Mouse (Mus musculus): Measurements from ENCODE around the gene Fktn.
A peak's percentile ranks its signal among the peaks of the same experiment; 100 is the strongest.
"Not testable (repeated sequence)": the region's sequence is repeated elsewhere in the genome, so short reads cannot be mapped to it uniquely, and the experiment has no call there.

The Fktn gene

GRCm38 (mm10) chr4:53713704-53714050, at the start of gene Fktn:
Fktn (plus strand) TSS chr4:53713998.
- no peak for DNase-seq (ENCODE audit: low read depth, low spot score)

GRCm38 (mm10) chr4:53682092-53682491, 31.7 kb upstream of the Fktn start:
- no peak for DNase-seq (ENCODE audit: low read depth, low spot score)

DNA sequence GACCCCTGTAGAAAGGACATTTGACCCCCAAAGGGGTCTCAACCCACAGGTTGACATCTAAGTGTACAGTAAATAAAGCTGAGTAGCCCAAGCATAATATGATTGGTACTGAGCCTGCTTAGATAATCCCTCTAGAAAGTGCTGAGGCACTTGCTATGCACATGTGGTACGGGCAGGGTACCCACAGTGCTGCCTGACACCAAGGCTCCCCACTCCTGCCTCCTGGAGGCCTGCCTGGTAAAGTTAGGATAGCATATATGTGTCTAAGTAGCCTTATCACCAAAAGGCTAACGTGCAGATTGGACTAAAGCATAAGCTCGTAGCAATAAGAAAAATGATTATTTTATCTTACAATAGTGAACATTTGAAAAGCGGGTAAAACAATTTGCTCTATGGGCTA, 24.8 kb upstream of the Fktn start:
- DNase-seq (ENCODE audit: low read depth, low spot score): no peak

DNA sequence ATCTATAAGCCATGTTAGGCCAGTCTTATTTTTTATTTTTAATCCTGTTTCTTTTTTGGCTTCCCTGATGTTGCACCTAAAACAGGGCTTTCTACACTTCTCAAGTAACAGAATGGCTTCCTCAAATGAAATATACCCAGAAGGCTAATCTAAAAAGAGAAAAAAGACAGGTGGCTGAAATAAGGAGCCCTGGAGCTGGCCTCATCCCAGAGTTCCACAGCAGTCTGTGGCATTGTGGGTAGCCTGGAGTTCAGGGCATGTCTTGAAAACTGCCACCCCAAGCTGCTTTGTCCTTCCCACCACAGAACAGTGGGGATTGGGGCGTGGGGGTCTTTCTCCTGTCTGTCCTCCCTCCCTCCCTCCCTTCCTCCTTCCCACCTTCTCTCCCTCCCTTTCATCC, 22.4 kb upstream of the Fktn start:
- DNase-seq (ENCODE audit: low read depth, low spot score): no peak

DNA sequence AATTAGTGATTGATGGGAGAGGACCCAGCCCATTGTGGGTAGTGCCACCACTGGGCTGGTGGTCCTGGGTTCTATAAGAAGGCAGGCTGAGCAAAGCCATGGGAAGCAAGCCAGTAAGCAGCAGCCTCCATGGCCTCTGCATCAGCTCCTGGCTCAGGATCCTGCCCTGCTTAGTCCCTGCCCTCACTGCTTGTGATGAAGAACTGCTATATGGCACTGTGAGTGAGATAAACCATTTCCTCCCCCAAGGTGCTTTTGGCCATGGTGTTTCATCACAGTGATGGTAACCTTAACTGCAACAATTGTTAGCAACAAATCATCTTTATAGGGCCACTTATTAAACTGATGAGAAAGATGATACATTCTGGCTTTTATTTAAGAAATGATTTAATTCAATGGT, 4.6 kb upstream of the Fktn start:
- DNase-seq (ENCODE audit: low read depth, low spot score): not testable (repeated sequence)

- DNase-seq (ENCODE audit: low read depth, low spot score): no peak
Observed at GRCm38 (mm10) chr4:53710021-53710420, 3.8 kb upstream of the Fktn start.

- no peak for DNase-seq (ENCODE audit: low read depth, low spot score)
Observed at GRCm38 (mm10) chr4:53710555-53711328, 3.1 kb upstream of the Fktn start.

- peak; percentile 75 for DNase-seq (ENCODE audit: low read depth, low spot score)
Observed at GRCm38 (mm10) chr4:53714051-53714814, 435 bp downstream of the Fktn start.

DNA sequence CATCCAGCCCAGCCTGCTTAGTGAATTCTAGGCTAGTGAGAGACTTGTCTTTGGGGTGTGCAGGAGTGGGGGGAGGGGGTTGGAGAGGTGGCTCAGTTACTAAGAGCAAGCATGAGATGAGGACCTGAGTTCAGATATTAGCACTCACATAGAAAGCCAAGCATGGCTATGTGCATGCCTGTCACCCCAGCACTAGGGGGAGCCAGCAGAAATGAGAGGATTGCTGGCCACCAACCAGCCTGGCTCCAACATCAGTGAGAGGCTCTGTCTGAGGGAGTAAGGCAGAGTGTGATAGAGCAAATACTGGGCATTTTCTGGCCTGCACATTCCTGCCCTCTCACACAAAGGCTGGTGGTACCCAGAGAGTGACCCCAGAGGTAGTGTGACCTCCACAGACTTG, 2.2 kb downstream of the Fktn start:
- no peak for DNase-seq (ENCODE audit: low read depth, low spot score)

- no peak for DNase-seq (ENCODE audit: low read depth, low spot score)
Observed at GRCm38 (mm10) chr4:53717546-53717945, 3.7 kb downstream of the Fktn start.

DNA sequence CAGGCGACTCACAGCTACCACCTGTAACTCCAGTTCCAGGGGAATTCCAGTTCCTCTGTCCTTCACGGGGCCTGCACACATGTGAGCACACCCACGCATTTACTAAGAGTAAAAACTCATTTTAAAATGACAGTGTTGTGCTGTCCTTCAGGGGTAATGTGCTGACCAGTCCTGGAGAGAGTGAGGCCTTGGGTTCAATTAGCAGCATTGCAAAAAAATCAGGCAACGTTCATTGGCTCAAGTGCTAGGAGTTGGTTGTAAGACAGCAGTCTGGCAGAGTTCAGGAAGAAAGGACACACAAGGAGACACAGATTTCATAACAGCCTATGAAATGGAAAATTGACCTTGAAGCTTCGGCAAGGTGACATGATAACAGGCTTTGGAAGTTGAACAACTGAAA, 4.5 kb downstream of the Fktn start:
- no peak for DNase-seq (ENCODE audit: low read depth, low spot score)

GRCm38 (mm10) chr4:53722506-53722905, 8.7 kb downstream of the Fktn start:
- DNase-seq (ENCODE audit: low read depth, low spot score): no peak

- not testable (repeated sequence) for DNase-seq (ENCODE audit: low read depth, low spot score)
Observed at GRCm38 (mm10) chr4:53726100-53726499, 12.3 kb downstream of the Fktn start.

DNA sequence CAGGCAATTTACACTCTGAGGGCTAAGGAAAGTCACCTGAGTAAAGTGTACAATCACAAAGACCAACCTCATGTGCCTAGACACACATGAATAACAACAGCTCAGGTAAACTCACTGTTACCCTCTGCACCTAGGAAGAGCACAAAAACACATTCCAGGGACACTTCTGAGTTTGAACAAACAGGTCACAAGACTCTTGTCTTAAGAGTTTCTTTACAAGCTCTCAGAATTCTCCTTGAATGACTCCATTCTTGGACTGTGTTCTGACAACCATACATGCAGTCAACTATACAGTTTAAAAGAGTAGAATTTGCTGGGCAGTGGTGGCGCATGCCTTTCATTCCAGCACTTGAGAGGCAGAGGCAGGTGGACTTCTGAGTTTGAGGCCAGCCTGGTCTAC, 14.3 kb downstream of the Fktn start:
- no peak for DNase-seq (ENCODE audit: low read depth, low spot score)

DNA sequence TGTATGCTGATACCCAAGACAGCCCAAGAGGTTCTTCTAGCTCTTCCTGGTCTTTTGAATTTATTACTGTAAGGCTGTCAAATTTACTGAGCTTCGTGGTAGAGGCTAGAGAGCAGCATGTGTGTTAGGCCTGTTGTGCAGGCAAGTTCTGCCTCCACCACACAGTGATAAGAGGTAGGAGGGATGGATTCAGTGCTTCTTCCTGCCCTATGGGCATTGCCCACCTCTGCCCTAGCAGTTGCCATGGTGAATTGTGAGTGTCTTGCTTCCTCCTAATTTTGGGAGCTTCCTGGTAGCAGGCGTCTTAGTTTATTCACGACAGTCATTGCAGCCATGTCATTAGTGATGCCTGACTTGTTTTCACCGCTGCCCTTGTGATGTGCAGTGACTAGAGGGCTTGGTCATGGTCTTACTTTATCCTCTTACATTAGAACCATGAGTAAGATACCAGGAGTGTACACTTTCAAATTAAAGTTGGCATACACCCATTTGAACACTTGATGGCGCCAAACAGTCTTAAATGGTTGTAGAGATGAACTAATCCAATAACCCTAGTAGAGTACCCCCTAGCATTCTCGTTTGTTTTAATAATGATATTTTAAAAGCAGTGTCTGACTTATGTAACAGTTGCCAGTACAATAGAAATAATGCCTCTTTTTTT, 25.3 kb downstream of the Fktn start:
- no peak for DNase-seq (ENCODE audit: low read depth, low spot score)

DNA sequence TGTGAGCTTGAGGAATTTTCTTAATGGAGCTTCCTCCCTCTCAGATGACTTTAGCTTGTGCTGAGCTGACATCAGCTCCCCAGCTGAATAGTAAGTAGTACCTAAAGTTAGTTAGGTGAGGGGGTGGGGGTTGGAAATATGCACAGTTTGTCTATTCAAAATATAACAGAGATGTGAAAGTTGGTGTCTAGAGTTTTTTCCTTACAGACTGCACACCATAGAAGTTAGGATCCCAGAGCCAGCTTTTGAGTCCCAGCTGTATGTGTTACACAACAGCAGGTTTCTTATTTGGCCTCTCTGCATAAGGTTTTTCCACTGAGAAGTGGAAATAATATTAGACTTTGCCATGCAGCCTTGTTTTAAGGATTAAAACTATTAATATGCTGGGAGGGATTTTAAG, 36.0 kb downstream of the Fktn start:
- DNase-seq (ENCODE audit: low read depth, low spot score): no peak

DNA sequence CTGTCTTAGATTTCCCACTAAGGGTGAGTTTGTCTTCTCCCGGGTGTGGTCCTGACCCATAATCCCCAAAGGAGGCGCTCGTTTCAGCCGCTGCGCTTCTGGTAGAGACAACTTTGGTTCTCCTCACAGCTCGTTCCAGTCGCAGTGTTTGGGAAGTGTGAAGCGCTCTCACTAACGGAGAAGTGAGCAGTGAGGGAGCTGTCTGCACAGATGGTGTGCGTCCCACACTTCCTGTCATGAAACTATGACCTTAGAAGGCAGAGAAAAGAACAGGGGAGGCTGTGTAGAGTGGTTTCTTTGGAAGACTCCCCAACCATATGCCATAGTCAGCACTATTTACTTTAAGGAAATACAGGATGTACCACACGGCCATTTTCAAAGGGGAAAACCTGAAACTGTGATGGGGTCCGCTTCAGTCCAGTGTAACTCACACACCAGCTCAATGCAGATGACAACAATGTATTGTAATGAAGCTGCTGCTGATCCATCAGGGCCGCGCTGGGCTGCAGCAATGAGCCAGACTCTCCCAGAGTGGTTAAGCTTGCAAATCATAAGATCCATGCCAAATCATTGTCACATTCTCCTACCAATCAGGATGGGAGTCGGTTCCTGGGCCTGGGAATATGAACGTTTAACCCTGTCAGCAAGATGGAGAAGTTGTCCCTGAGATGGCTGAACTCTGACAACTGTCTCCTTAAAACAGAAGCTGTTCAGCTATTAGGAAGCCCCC, 36.8 kb downstream of the Fktn start:
- DNase-seq (ENCODE audit: low read depth, low spot score): no peak

GRCm38 (mm10) chr4:53757030-53757429, 43.2 kb downstream of the Fktn start:
- DNase-seq (ENCODE audit: low read depth, low spot score): no peak

GRCm38 (mm10) chr4:53758764-53759163, 45.0 kb downstream of the Fktn start:
- no peak for DNase-seq (ENCODE audit: low read depth, low spot score)

DNA sequence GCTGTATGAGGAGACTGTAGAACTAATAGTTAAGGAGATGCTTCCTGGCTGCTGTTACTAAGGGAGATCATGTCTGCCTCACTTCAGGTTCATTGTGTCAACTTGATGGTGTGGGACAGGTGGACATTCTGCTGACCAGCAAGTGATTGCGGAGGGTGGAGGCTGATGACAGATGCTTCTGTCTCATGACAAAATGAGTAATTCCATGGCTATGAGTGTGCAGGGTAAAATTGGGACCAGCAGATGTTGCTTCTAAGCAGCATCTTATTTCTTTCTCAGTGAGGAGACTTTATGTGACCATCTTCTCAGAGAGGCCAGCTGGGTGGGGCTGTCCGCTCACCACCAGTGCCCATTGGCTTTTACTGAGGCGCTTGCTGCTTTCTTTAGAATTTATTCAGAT, 45.9 kb downstream of the Fktn start:
- DNase-seq (ENCODE audit: low read depth, low spot score): no peak

- no peak for DNase-seq (ENCODE audit: low read depth, low spot score)
Observed at GRCm38 (mm10) chr4:53762501-53762900, 48.7 kb downstream of the Fktn start.

All from WW6 (cell line).